Mouse (Mus musculus): ENCODE measurements around the gene Unk. TPM values are rescaled to one million over a fixed set of nuclear protein-coding genes. Genes with fewer than 3 reads are reported as not detected.
A peak's percentile ranks its signal among the peaks of the same experiment; 100 is the strongest.

Unk gene
- total and polyA plus RNA-seq, 3 experiments, result 21.7 to 42.3 TPM; not detected in 1

GRCm38 (mm10) chr11:116057237-116057881 is 27.2 kb downstream of the Unk start:
- no peaks in the 10 kb centered on the region for H3K79me2 ChIP-seq (ENCODE audit: control insufficient read depth, insufficient read depth, low read length, poor library complexity)
- H3K27me3 ChIP-seq (ENCODE audit: control insufficient read depth in 1 of 2, insufficient read depth in 2 of 2, low read length in 2 of 2), result no peaks in the 10 kb centered on the region
- H3K9ac ChIP-seq (ENCODE audit: control insufficient read depth, low read depth, low read length, poor library complexity, severe bottlenecking), result peak overlapping the region; percentile 22
- H3K36me3 ChIP-seq (ENCODE audit: control insufficient read depth in 1 of 2, insufficient read depth in 2 of 2, low read length in 2 of 2), result peaks cover 26 to 35% of the 10 kb centered on the region in 2 experiments
- H3K4me1 ChIP-seq (ENCODE audit: control insufficient read depth in 1 of 2, insufficient read depth in 2 of 2, low read length in 2 of 2), result peaks cover 21 to 48% of the 10 kb centered on the region in 2 experiments
- DNase-seq (ENCODE audit: low read depth, low spot score), result peak; percentile 94
- H3K9me3 ChIP-seq (replicated peaks; ENCODE audit: insufficient read depth, low read length), result no peaks in the 10 kb centered on the region
- no peak overlapping the region for H3K4me3 ChIP-seq (ENCODE audit: control insufficient read depth in 1 of 2, insufficient read depth in 1 of 2, low read depth in 2 of 2, low read length in 2 of 2)
- H3K27ac ChIP-seq (ENCODE audit: control insufficient read depth, low read depth, low read length), result peak overlapping the region; percentile 82
- TF ChIP-seq ZNF384 (IDR thresholded peaks at IDR 0.05; ENCODE audit: low read depth, low read length) (no peak), MAX (IDR thresholded peaks at IDR 0.05; ENCODE audit: low read length) (peak; percentile 45; the same call in 1 of the 2 replicates), TAL1 (IDR thresholded peaks at IDR 0.05; ENCODE audit: low read length) (peak; percentile 57; the same call in 1 of the 2 replicates), ETS1 (IDR thresholded peaks at IDR 0.05; ENCODE audit: low read depth, low read length) (peak; percentile 91), HCFC1 (IDR thresholded peaks at IDR 0.05; ENCODE audit: low read depth, low read length) (peak; percentile 67), CHD2 (IDR thresholded peaks at IDR 0.05; ENCODE audit: low read length) (no peak; the same call in 1 of the 2 replicates), USF1 (IDR thresholded peaks at IDR 0.05; ENCODE audit: low read depth, low read length) (peak; percentile 49; the same call in 1 of the 2 replicates), MYB (IDR thresholded peaks at IDR 0.05; ENCODE audit: low read depth, low read length) (no peak), CHD1 (IDR thresholded peaks at IDR 0.05; ENCODE audit: low read depth, low read length) (no peak), E2F4 (IDR thresholded peaks at IDR 0.05; ENCODE audit: borderline replicate concordance, low read depth, low read length) (no peak), ZC3H11A (IDR thresholded peaks at IDR 0.05; ENCODE audit: low read depth, low read length) (no peak), RAD21 (IDR thresholded peaks at IDR 0.05; ENCODE audit: low read depth, low read length) (no peak), POLR2AphosphoS5 (IDR thresholded peaks at IDR 0.05; ENCODE audit: borderline replicate concordance, low read depth, low read length) (no peak), ELF1 (IDR thresholded peaks at IDR 0.05; ENCODE audit: low read depth, low read length) (peak; percentile 51; the same call in 1 of the 2 replicates), CTCF (IDR thresholded peaks at IDR 0.05 in 2 of 3, conservative IDR thresholded peaks at IDR 0.05 in 1 of 3; ENCODE audit: control insufficient read depth in 1 of 3, insufficient read depth in 1 of 3, low read depth in 2 of 3, low read length in 3 of 3, poor library complexity in 1 of 3, severe bottlenecking in 1 of 3) (no peak), GATA1 (IDR thresholded peaks at IDR 0.05; ENCODE audit: low read depth, low read length) (peak; percentile 99), MXI1 (IDR thresholded peaks at IDR 0.05; ENCODE audit: low read depth, low read length) (peak; percentile 85), UBTF (IDR thresholded peaks at IDR 0.05; ENCODE audit: borderline replicate concordance, insufficient read depth, low read depth, low read length) (no peak), NRF1 (IDR thresholded peaks at IDR 0.05; ENCODE audit: insufficient read depth, low read depth, low read length, poor library complexity, severe bottlenecking) (no peak), POLR2AphosphoS2 (IDR thresholded peaks at IDR 0.05; ENCODE audit: low read length) (no peak; the same call in 1 of the 2 replicates), KAT2A (conservative IDR thresholded peaks at IDR 0.05; ENCODE audit: low read depth, low read length) (no peak), ZMIZ1 (IDR thresholded peaks at IDR 0.05; ENCODE audit: low read depth, low read length) (peak; percentile 49; the same call in 1 of the 2 replicates), ZKSCAN1 (IDR thresholded peaks at IDR 0.05; ENCODE audit: low read depth, low read length) (no peak), NELFE (IDR thresholded peaks at IDR 0.05; ENCODE audit: low read depth, low read length) (peak; percentile 15; the same call in 1 of the 2 replicates), MAZ (IDR thresholded peaks at IDR 0.05; ENCODE audit: low read depth, low read length) (peak; percentile 61), POLR2A (IDR thresholded peaks at IDR 0.05; ENCODE audit: control insufficient read depth in 1 of 2, insufficient read depth in 1 of 2, low read depth in 1 of 2, low read length in 2 of 2, poor library complexity in 1 of 2) (no peak), BHLHE40 (IDR thresholded peaks at IDR 0.05; ENCODE audit: borderline replicate concordance, low read depth, low read length) (no peak; the same call in 1 of the 2 replicates), TCF12 (IDR thresholded peaks at IDR 0.05; ENCODE audit: low read depth, low read length) (peak; percentile 82), GABPA (IDR thresholded peaks at IDR 0.05; ENCODE audit: low read depth, low read length) (no peak; the same call in 1 of the 2 replicates), USF2 (IDR thresholded peaks at IDR 0.05; ENCODE audit: borderline replicate concordance in 1 of 2, insufficient read depth in 1 of 2, low read depth in 1 of 2, low read length in 2 of 2) (no peak), SIN3A (IDR thresholded peaks at IDR 0.05; ENCODE audit: low read length) (peak; percentile 85), TBP (IDR thresholded peaks at IDR 0.05; ENCODE audit: low read depth, low read length) (peak; percentile 65), MAFK (IDR thresholded peaks at IDR 0.05; ENCODE audit: borderline replicate concordance, low read depth, low read length) (0 out of 2 replicates have a peak, but pooled peaks have one; percentile 23), EP300 (IDR thresholded peaks at IDR 0.05; ENCODE audit: low read depth in 1 of 2, low read length in 2 of 2) (peak; percentile 87 to 94), SMC3 (IDR thresholded peaks at IDR 0.05; ENCODE audit: low read depth, low read length) (peak; percentile 27; the same call in 1 of the 2 replicates), MEF2A (IDR thresholded peaks at IDR 0.05; ENCODE audit: extremely low read depth, insufficient replicate concordance, low read depth, low read length, poor library complexity, severe bottlenecking) (no peak)

Data from MEL (cell line).